Mouse (Mus musculus) embryonic facial prominence, embryonic 15.5 days (tissue): ENCODE results near the gene Bak1. TPM values are rescaled to one million over a fixed set of nuclear protein-coding genes. Genes with fewer than 3 reads are reported as not detected.

Source experiments
- ATAC-seq: fragments of 200-750 bp; cut with Nextera tagmentation; 2 replicates; pipeline ENCODE4 v1.8.0; 2017; ENCODE audit warnings: low read depth, moderate TSS enrichment; ENCODE audit not compliant: insufficient number of reproducible peaks, low FRiP score, low TSS enrichment
- H3K27ac ChIP-seq: fragments of 300-500 bp; sonication (generic); replicated peaks from 2 replicates; pipeline ENCODE4 v1.5.1; 2015; ENCODE audit warnings: mild to moderate bottlenecking, inconsistent platforms
- H3K27me3 ChIP-seq: fragments of 300-500 bp; sonication (generic); 2 replicates; pipeline ENCODE4 v1.6.1; 2015; ENCODE audit warnings: inconsistent platforms
- H3K36me3 ChIP-seq: fragments of 300-500 bp; sonication (generic); 2 replicates; pipeline ENCODE4 v1.6.1; 2015; ENCODE audit warnings: mild to moderate bottlenecking, inconsistent platforms
- H3K4me1 ChIP-seq: fragments of 300-500 bp; sonication (generic); 2 replicates; pipeline ENCODE4 v1.6.1; 2015; ENCODE audit warnings: inconsistent platforms
- H3K4me2 ChIP-seq: fragments of 300-500 bp; sonication (generic); replicated peaks from 2 replicates; pipeline ENCODE4 v1.6.1; 2015; ENCODE audit warnings: mild to moderate bottlenecking, inconsistent platforms
- H3K4me3 ChIP-seq: fragments of 300-500 bp; sonication (generic); replicated peaks from 2 replicates; pipeline ENCODE4 v1.5.1; 2015; ENCODE audit warnings: mild to moderate bottlenecking, inconsistent platforms
- H3K9ac ChIP-seq: fragments of 300-500 bp; sonication (generic); 2 replicates; pipeline ENCODE4 v1.6.1; 2015; ENCODE audit warnings: inconsistent platforms
- H3K9me3 ChIP-seq: fragments of 300-500 bp; sonication (generic); replicated peaks from 2 replicates; pipeline ENCODE4 v1.6.1; 2016; ENCODE audit warnings: inconsistent platforms
- WGBS: fragments of 180-500 bp; shearing (Covaris S2); methylation state at CpG from one replicate; pipeline ENCODE4 v1.1.7; 2015; 5-methylcytosine and 5-hydroxymethylcytosine counted together
- polyA plus RNA-seq: library from polyadenylated mRNA; unstranded; fragments of >200 nt; fragmentation: Nextera tagmentation; extraction: Ambion mirVana; gene quantifications from 2 replicates; pipeline ENCODE4 v1.2.1, GENCODE M21; 2015

Gene Bak1
- polyA plus RNA-seq, 1 experiment from 2014 or later = 7.3 TPM

DNA sequence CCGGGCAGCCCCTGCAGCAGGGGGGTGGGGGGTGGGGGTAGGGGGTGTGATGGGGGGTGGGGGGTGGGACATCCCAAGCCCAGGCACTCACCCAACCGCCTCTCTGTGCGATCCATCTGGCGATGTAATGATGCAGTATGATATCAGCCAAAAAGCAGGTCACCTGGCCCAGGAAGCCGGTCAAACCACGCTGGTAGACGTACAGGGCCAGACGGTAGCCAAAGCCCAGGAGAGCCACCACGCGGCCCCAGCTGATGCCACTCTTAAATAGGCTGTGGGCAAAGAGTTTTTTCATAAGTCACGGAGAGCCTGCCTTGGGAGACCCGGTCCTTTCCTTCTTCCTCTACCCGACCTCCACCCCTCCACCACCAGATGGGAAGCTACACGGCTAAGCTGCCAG is 7.7 kb downstream of the Bak1 start:
- no peak overlapping the region for H3K9ac ChIP-seq
- 87% methylated on average over 14 of the region's 14 CpGs for WGBS
- H3K4me1 ChIP-seq = peaks cover 15% of the 10 kb centered on the region
- no peak overlapping the region for H3K4me3 ChIP-seq
- no peaks in the 10 kb centered on the region for H3K27me3 ChIP-seq
- no peak overlapping the region for H3K4me2 ChIP-seq
- ATAC-seq = no peak
- no peak overlapping the region for H3K27ac ChIP-seq
- H3K36me3 ChIP-seq = peaks cover 60% of the 10 kb centered on the region
- no peaks in the 10 kb centered on the region for H3K9me3 ChIP-seq

GRCm38 (mm10) chr17:27018555-27019196 is 10.1 kb downstream of the Bak1 start:
- no peaks in the 10 kb centered on the region for H3K27me3 ChIP-seq
- peak overlapping the region; percentile 70 for H3K4me2 ChIP-seq
- H3K27ac ChIP-seq = peak overlapping the region; percentile 72
- peaks cover 38% of the 10 kb centered on the region for H3K36me3 ChIP-seq
- peaks cover 15% of the 10 kb centered on the region for H3K4me1 ChIP-seq
- peak overlapping the region; percentile 56 for H3K4me3 ChIP-seq
- peak overlapping the region; percentile 33 for H3K9ac ChIP-seq
- 34% methylated on average over 12 of the region's 12 CpGs for WGBS
- ATAC-seq = no peak
- no peaks in the 10 kb centered on the region for H3K9me3 ChIP-seq

DNA sequence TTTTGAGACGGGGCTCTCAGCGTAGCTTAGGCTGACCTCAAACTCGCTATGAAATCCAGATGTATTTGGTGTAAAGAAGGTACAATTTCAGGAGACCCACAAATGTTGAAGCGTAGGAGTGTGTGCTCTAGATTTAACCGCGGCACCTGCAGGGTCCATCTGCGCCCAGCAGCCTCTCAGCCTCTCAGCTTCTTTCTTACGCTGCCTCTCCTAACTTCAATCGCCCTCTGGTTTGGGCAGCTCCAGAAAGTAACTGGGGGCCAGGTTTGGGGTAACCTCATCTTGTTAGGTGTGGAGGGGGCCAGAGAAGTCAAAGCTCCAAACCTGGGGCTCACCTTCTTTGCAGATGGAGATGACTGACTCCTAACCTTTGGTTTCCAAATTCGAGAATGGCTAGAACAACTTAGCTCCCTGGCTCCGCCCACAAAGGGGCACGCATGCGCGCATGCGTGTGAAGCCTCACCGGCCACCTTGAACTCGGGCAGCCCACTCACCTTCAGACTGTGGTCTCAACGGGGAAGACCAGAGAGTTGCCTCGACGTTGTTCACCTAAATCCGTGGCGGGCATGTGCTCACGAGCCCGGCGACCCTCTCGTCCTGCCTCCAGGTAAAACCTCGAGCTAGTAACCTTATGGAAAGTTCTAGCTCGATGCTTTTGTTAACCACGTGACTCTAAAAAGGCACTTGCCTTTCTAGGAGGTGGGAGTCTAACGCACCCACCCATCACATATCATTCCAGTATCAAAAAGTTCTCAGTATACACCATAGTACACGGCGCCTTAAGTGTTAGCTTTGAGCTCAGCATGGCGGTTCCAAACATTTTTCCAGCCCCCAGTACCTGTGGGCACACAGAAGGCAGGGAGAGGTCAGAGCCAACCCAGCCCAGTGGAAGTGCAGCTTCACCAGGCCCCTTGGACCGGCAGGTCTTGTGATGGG is 11.0 kb downstream of the Bak1 start:
- peak; percentile 73 for ATAC-seq
- 5% methylated on average over 34 of the region's 34 CpGs for WGBS

DNA sequence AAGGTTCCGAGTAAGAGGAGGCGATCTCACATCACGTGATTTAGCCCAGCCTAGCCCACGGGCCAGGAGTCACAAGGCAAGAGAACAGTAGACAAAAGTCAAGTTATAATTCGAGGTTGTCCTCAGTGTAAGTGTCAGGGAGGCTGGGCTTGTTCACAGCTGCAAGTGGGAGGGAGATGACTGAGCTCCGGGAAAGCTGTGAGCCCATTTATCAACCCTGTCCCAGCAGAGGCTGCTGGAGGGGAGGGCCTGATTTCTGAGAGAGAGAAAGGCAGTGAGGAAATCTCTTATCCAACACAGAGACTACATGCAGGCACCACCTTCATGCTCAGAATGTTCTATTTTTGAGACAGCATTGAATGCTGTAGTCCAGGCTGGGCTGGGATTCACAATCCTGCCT is 15.9 kb downstream of the Bak1 start:
- Histone ChIP-seq H3K4me3 (no peak overlapping the region), H3K9me3 (no peaks in the 10 kb centered on the region), H3K27ac (no peak overlapping the region), H3K27me3 (no peaks in the 10 kb centered on the region), H3K4me2 (no peak overlapping the region), H3K36me3 (no peaks in the 10 kb centered on the region), H3K9ac (no peak overlapping the region), H3K4me1 (peaks cover 8% of the 10 kb centered on the region; the same call in 1 of the 2 replicates)
- ATAC-seq = no peak
- WGBS = 44% methylated on average over 6 of the region's 6 CpGs

More for the DNA sequence above, 11.0 kb downstream of the Bak1 start:
- H3K4me3 ChIP-seq = peak overlapping the region; percentile 56
- peak overlapping the region; percentile 70 for H3K4me2 ChIP-seq
- peaks cover 15% of the 10 kb centered on the region for H3K4me1 ChIP-seq
- peak overlapping the region; percentile 33 for H3K9ac ChIP-seq
- peaks cover 34% of the 10 kb centered on the region for H3K36me3 ChIP-seq
- H3K27ac ChIP-seq = peak overlapping the region; percentile 72
- no peaks in the 10 kb centered on the region for H3K9me3 ChIP-seq
- H3K27me3 ChIP-seq = no peaks in the 10 kb centered on the region

GRCm38 (mm10) chr17:27011998-27012672 is 16.7 kb downstream of the Bak1 start:
- ATAC-seq = no peak
- Histone ChIP-seq H3K9ac (no peak overlapping the region), H3K4me3 (no peak overlapping the region), H3K27me3 (no peaks in the 10 kb centered on the region), H3K36me3 (no peaks in the 10 kb centered on the region), H3K27ac (no peak overlapping the region), H3K9me3 (no peaks in the 10 kb centered on the region), H3K4me1 (peaks cover 1% of the 10 kb centered on the region; the same call in 1 of the 2 replicates), H3K4me2 (no peak overlapping the region)
- WGBS = 54% methylated on average over 14 of the region's 14 CpGs

- Histone ChIP-seq H3K9ac (no peak overlapping the region), H3K4me3 (no peak overlapping the region), H3K4me2 (no peak overlapping the region), H3K9me3 (no peaks in the 10 kb centered on the region), H3K27ac (no peak overlapping the region), H3K27me3 (no peaks in the 10 kb centered on the region), H3K4me1 (no peaks in the 10 kb centered on the region), H3K36me3 (no peaks in the 10 kb centered on the region)
- ATAC-seq = no peak
- 85% methylated on average over 10 of the region's 10 CpGs for whole genome bisulfite sequencing
Measured at GRCm38 (mm10) chr17:27011167-27011566, 17.6 kb downstream of the Bak1 start.

DNA sequence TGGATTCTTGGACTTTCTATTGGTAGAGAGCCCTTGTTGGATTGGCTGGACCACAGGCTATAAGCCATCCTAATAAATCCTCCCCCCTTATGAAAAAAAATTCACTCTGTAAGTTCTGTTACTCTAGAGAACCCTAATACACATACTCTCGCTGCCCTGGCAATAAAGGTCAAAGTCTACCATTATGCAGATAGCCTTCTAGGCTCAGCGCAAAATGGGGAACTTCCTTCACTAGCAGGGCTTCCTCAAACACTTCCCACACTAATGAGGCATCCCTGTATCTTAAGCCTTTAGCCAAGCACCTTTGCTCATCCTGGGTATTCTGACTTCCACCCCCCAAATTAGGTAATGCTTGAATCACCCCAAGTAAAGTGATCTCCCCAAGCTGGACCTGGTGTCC is 20.5 kb downstream of the Bak1 start:
- no peak for ATAC-seq
- Histone ChIP-seq H3K27ac (no peak overlapping the region), H3K4me3 (no peak overlapping the region), H3K4me2 (no peak overlapping the region), H3K9ac (no peak overlapping the region), H3K9me3 (no peaks in the 10 kb centered on the region), H3K27me3 (no peaks in the 10 kb centered on the region), H3K4me1 (no peaks in the 10 kb centered on the region), H3K36me3 (no peaks in the 10 kb centered on the region)
- 70% methylated on average over 2 of the region's 2 CpGs for whole genome bisulfite sequencing

DNA sequence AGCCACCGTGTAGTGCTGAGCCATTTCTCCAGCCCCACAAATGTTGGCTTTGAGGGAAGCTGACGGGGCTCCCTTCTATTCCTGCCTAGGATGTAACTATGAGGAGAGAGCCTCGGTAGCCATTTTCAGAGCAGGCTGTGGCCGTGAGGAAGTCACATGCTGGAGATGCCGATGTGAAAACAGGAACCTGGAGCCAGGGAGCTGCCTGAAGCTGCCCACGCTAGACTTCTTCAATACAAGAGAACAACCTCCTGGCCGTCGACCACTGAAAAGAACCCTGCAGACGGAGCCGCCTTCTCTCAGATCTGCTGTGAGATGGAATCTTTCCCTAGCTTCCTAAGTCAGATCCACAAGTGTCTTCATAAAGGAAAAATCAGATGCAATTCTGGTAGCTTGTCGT is 23.2 kb downstream of the Bak1 start:
- ATAC-seq = no peak
- Histone ChIP-seq H3K4me2 (no peak overlapping the region), H3K27ac (no peak overlapping the region), H3K27me3 (no peaks in the 10 kb centered on the region), H3K36me3 (no peaks in the 10 kb centered on the region), H3K9ac (no peak overlapping the region), H3K4me3 (no peak overlapping the region), H3K9me3 (no peaks in the 10 kb centered on the region), H3K4me1 (no peaks in the 10 kb centered on the region)
- 56% methylated on average over 11 of the region's 11 CpGs for WGBS

DNA sequence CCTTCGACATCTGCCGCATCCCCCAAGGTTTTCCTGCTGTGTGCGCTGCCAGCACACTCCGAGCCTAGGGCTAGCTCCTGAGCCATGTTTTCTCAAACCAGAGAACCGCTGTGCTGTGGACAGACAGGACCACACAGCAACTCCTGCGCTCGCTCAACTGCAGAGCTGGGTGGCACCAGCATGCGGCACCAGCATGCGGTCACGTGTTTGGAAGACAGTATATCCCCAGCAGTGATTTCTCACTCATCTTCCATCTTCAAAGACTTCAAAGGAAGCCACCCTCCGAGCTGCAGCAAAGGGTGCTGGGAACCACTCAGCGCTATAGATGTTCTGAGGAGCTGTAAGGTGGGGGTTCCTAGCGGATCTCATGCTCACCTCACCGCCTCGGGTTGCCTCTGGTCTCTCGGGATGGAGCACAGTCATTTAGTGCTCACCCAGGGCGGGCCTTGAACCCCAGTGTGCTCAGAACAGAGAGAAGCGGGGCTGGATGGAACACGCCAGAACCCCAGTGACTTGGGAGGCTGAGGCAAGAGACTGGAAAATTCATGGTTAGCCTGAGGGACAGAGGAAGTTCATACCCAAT is 23.8 kb downstream of the Bak1 start:
- no peak; the same call in 1 of the 2 replicates for ATAC-seq
- no peaks in the 10 kb centered on the region for H3K36me3 ChIP-seq
- H3K4me3 ChIP-seq = no peak overlapping the region
- no peak overlapping the region for H3K27ac ChIP-seq
- H3K9ac ChIP-seq = no peak overlapping the region
- no peaks in the 10 kb centered on the region for H3K27me3 ChIP-seq
- H3K9me3 ChIP-seq = no peaks in the 10 kb centered on the region
- H3K4me1 ChIP-seq = no peaks in the 10 kb centered on the region
- no peak overlapping the region for H3K4me2 ChIP-seq
- WGBS = 40% methylated on average over 19 of the region's 19 CpGs

GRCm38 (mm10) chr17:27004431-27004830 is 24.4 kb downstream of the Bak1 start:
- no peak for ATAC-seq
- Histone ChIP-seq H3K4me3 (no peak overlapping the region), H3K9ac (no peak overlapping the region), H3K27me3 (no peaks in the 10 kb centered on the region), H3K36me3 (no peaks in the 10 kb centered on the region), H3K4me1 (no peaks in the 10 kb centered on the region), H3K27ac (no peak overlapping the region), H3K9me3 (no peaks in the 10 kb centered on the region), H3K4me2 (no peak overlapping the region)
- 35% methylated on average over 9 of the region's 9 CpGs for WGBS

GRCm38 (mm10) chr17:27001889-27002288 is 26.9 kb downstream of the Bak1 start:
- no peak overlapping the region for H3K4me3 ChIP-seq
- no peaks in the 10 kb centered on the region for H3K4me1 ChIP-seq
- H3K9me3 ChIP-seq = no peaks in the 10 kb centered on the region
- H3K27ac ChIP-seq = no peak overlapping the region
- no peaks in the 10 kb centered on the region for H3K27me3 ChIP-seq
- H3K4me2 ChIP-seq = no peak overlapping the region
- 51% methylated on average over 6 of the region's 6 CpGs for WGBS
- H3K9ac ChIP-seq = no peak overlapping the region
- no peak for ATAC-seq
- H3K36me3 ChIP-seq = no peaks in the 10 kb centered on the region
